Mouse (Mus musculus) embryonic facial prominence, embryonic 12.5 days (tissue): ENCODE results near the gene Bcl2l11. TPM values are rescaled to one million over a fixed set of nuclear protein-coding genes. Genes with fewer than 3 reads are reported as not detected.

Experiments used
- ATAC-seq: fragments of 200-750 bp; cut with Nextera tagmentation; 2 replicates; pipeline ENCODE4 v1.8.0; 2017; ENCODE audit not compliant: insufficient number of reproducible peaks, insufficient read depth, low FRiP score, low TSS enrichment
- H3K27ac ChIP-seq: fragments of 300-500 bp; sonication (generic); 2 replicates; pipeline ENCODE4 v1.5.1; 2016; ENCODE audit warnings: mild to moderate bottlenecking
- H3K27me3 ChIP-seq: fragments of 300-500 bp; sonication (generic); 2 replicates; pipeline ENCODE4 v1.6.1; 2016; ENCODE audit warnings: mild to moderate bottlenecking, moderate library complexity
- H3K36me3 ChIP-seq: fragments of 300-500 bp; sonication (generic); 2 replicates; pipeline ENCODE4 v1.6.1; 2016; ENCODE audit warnings: mild to moderate bottlenecking
- H3K4me1 ChIP-seq: fragments of 300-500 bp; sonication (generic); 2 replicates; pipeline ENCODE4 v1.6.1; 2016
- H3K4me2 ChIP-seq: fragments of 300-500 bp; sonication (generic); replicated peaks from 2 replicates; pipeline ENCODE4 v1.6.1; 2016; ENCODE audit warnings: mild to moderate bottlenecking, moderate library complexity
- H3K4me3 ChIP-seq: fragments of 300-500 bp; sonication (generic); 2 replicates; pipeline ENCODE4 v1.5.1; 2016; ENCODE audit warnings: mild to moderate bottlenecking
- H3K9ac ChIP-seq: fragments of 300-500 bp; sonication (generic); 2 replicates; pipeline ENCODE4 v1.6.1; 2016; ENCODE audit warnings: mild to moderate bottlenecking, moderate library complexity
- H3K9me3 ChIP-seq: fragments of 300-500 bp; sonication (generic); 2 replicates; pipeline ENCODE4 v1.6.1; 2016; ENCODE audit warnings: mild to moderate bottlenecking, moderate library complexity
- WGBS: fragments of 180-500 bp; shearing (Covaris S2); methylation state at CpG from one replicate; pipeline ENCODE4 v1.1.7; 2016; 5-methylcytosine and 5-hydroxymethylcytosine counted together
- polyA plus RNA-seq: library from polyadenylated mRNA; unstranded; fragments of >200 nt; fragmentation: Nextera tagmentation; extraction: Ambion mirVana; gene quantifications from 2 replicates; pipeline ENCODE4 v1.2.1, GENCODE M21; 2016

The Bcl2l11 gene
- polyA plus RNA-seq, 1 experiment from 2014 or later: 33.7 TPM

- Histone ChIP-seq H3K9me3 (no peaks in the 10 kb centered on the region), H3K4me2 (no peak overlapping the region), H3K36me3 (peaks cover 30% of the 10 kb centered on the region), H3K9ac (no peak overlapping the region), H3K27me3 (no peaks in the 10 kb centered on the region), H3K4me3 (no peak overlapping the region), H3K4me1 (peaks cover 28% of the 10 kb centered on the region), H3K27ac (no peak overlapping the region)
- WGBS: 87% methylated on average over 11 of the region's 11 CpGs
- no peak for ATAC-seq
Measured at GRCm38 (mm10) chr2:128131503-128131902, 5.7 kb downstream of the Bcl2l11 start.

GRCm38 (mm10) chr2:128132635-128133034, 6.8 kb downstream of the Bcl2l11 start:
- H3K4me2 ChIP-seq: no peak overlapping the region
- H3K4me1 ChIP-seq: peaks cover 36% of the 10 kb centered on the region
- H3K9me3 ChIP-seq: no peaks in the 10 kb centered on the region
- no peak for ATAC-seq
- 82% methylated on average over 5 of the region's 5 CpGs for WGBS
- no peak overlapping the region for H3K9ac ChIP-seq
- H3K36me3 ChIP-seq: peaks cover 34% of the 10 kb centered on the region
- H3K4me3 ChIP-seq: no peak overlapping the region
- H3K27ac ChIP-seq: no peak overlapping the region
- H3K27me3 ChIP-seq: no peaks in the 10 kb centered on the region

- H3K27ac ChIP-seq: no peak overlapping the region
- peaks cover 44% of the 10 kb centered on the region for H3K4me1 ChIP-seq
- peaks cover 34% of the 10 kb centered on the region for H3K36me3 ChIP-seq
- no peak overlapping the region for H3K4me3 ChIP-seq
- no peak overlapping the region for H3K9ac ChIP-seq
- no peak for ATAC-seq
- no peak overlapping the region for H3K4me2 ChIP-seq
- no peaks in the 10 kb centered on the region for H3K27me3 ChIP-seq
- no peaks in the 10 kb centered on the region for H3K9me3 ChIP-seq
Measured at GRCm38 (mm10) chr2:128133865-128134264, 8.0 kb downstream of the Bcl2l11 start.

- no peaks in the 10 kb centered on the region for H3K9me3 ChIP-seq
- H3K27me3 ChIP-seq: no peaks in the 10 kb centered on the region
- no peak overlapping the region for H3K27ac ChIP-seq
- peaks cover 34% of the 10 kb centered on the region for H3K36me3 ChIP-seq
- no peak overlapping the region for H3K9ac ChIP-seq
- no peak for ATAC-seq
- H3K4me2 ChIP-seq: no peak overlapping the region
- no peak overlapping the region for H3K4me3 ChIP-seq
- H3K4me1 ChIP-seq: peaks cover 48% of the 10 kb centered on the region
- WGBS: 80% methylated on average over 5 of the region's 5 CpGs
Measured at GRCm38 (mm10) chr2:128134474-128134873, 8.6 kb downstream of the Bcl2l11 start.

- no peaks in the 10 kb centered on the region for H3K9me3 ChIP-seq
- no peak overlapping the region for H3K4me3 ChIP-seq
- peaks cover 50% of the 10 kb centered on the region for H3K4me1 ChIP-seq
- H3K36me3 ChIP-seq: peaks cover 34% of the 10 kb centered on the region
- no peak for ATAC-seq
- H3K27ac ChIP-seq: no peak overlapping the region
- no peaks in the 10 kb centered on the region for H3K27me3 ChIP-seq
- WGBS: 63% methylated on average over 8 of the region's 8 CpGs
- H3K4me2 ChIP-seq: no peak overlapping the region
- H3K9ac ChIP-seq: no peak overlapping the region
Measured at GRCm38 (mm10) chr2:128134948-128135347, 9.1 kb downstream of the Bcl2l11 start.

GRCm38 (mm10) chr2:128136769-128137433, 11.1 kb downstream of the Bcl2l11 start:
- Histone ChIP-seq H3K27me3 (no peaks in the 10 kb centered on the region), H3K36me3 (peaks cover 22% of the 10 kb centered on the region), H3K4me2 (no peak overlapping the region), H3K9ac (no peak overlapping the region), H3K27ac (no peak overlapping the region), H3K4me1 (peaks cover 47% of the 10 kb centered on the region), H3K4me3 (no peak overlapping the region), H3K9me3 (no peaks in the 10 kb centered on the region)
- 87% methylated on average over 16 of the region's 16 CpGs for WGBS
- ATAC-seq: no peak

- no peak overlapping the region for H3K27ac ChIP-seq
- H3K4me3 ChIP-seq: no peak overlapping the region
- peaks cover 23% of the 10 kb centered on the region for H3K36me3 ChIP-seq
- H3K4me2 ChIP-seq: peak overlapping the region; percentile 12; the same call in 1 of the 2 replicates
- no peaks in the 10 kb centered on the region for H3K9me3 ChIP-seq
- no peak overlapping the region for H3K9ac ChIP-seq
- no peaks in the 10 kb centered on the region for H3K27me3 ChIP-seq
- no peak for ATAC-seq
- WGBS: 54% methylated on average over 22 of the region's 22 CpGs
- H3K4me1 ChIP-seq: peaks cover 47% of the 10 kb centered on the region
Measured at GRCm38 (mm10) chr2:128137480-128138276, 11.8 kb downstream of the Bcl2l11 start.

- Histone ChIP-seq H3K4me1 (peaks cover 47% of the 10 kb centered on the region), H3K4me3 (no peak overlapping the region), H3K27ac (no peak overlapping the region; the same call in 1 of the 2 replicates), H3K36me3 (peaks cover 23% of the 10 kb centered on the region), H3K9ac (no peak overlapping the region), H3K4me2 (no peak overlapping the region), H3K9me3 (no peaks in the 10 kb centered on the region), H3K27me3 (no peaks in the 10 kb centered on the region)
- WGBS: 58% methylated on average over 8 of the region's 8 CpGs
- no peak for ATAC-seq
Measured at GRCm38 (mm10) chr2:128138924-128139323, 13.1 kb downstream of the Bcl2l11 start.

- ATAC-seq: no peak
- Histone ChIP-seq H3K4me2 (no peak overlapping the region), H3K4me1 (peaks cover 45% of the 10 kb centered on the region), H3K36me3 (peaks cover 27% of the 10 kb centered on the region; the same call in 1 of the 2 replicates), H3K27ac (no peak overlapping the region), H3K27me3 (no peaks in the 10 kb centered on the region), H3K9me3 (no peaks in the 10 kb centered on the region), H3K4me3 (no peak overlapping the region), H3K9ac (no peak overlapping the region)
- 59% methylated on average over 15 of the region's 15 CpGs for WGBS
Measured at GRCm38 (mm10) chr2:128139781-128140180, 13.9 kb downstream of the Bcl2l11 start.

GRCm38 (mm10) chr2:128140183-128140582, 14.3 kb downstream of the Bcl2l11 start:
- Histone ChIP-seq H3K36me3 (peaks cover 27% of the 10 kb centered on the region; the same call in 1 of the 2 replicates), H3K4me1 (peaks cover 41% of the 10 kb centered on the region), H3K9me3 (no peaks in the 10 kb centered on the region), H3K9ac (no peak overlapping the region), H3K4me3 (no peak overlapping the region), H3K4me2 (no peak overlapping the region), H3K27ac (no peak overlapping the region), H3K27me3 (no peaks in the 10 kb centered on the region)
- 86% methylated on average over 3 of the region's 3 CpGs for WGBS
- no peak for ATAC-seq

- Histone ChIP-seq H3K9ac (no peak overlapping the region), H3K4me1 (peaks cover 12% of the 10 kb centered on the region), H3K36me3 (peaks cover 44% of the 10 kb centered on the region), H3K4me2 (no peak overlapping the region), H3K9me3 (no peaks in the 10 kb centered on the region), H3K27ac (no peak overlapping the region), H3K27me3 (no peaks in the 10 kb centered on the region), H3K4me3 (no peak overlapping the region)
- ATAC-seq: no peak
Measured at GRCm38 (mm10) chr2:128143992-128144391, 18.2 kb downstream of the Bcl2l11 start.

GRCm38 (mm10) chr2:128145433-128145832, 19.6 kb downstream of the Bcl2l11 start:
- H3K4me2 ChIP-seq: no peak overlapping the region
- no peak for ATAC-seq
- no peaks in the 10 kb centered on the region for H3K27me3 ChIP-seq
- 81% methylated on average over 3 of the region's 3 CpGs for WGBS
- H3K9ac ChIP-seq: no peak overlapping the region
- H3K9me3 ChIP-seq: no peaks in the 10 kb centered on the region
- no peak overlapping the region for H3K27ac ChIP-seq
- peaks cover 57% of the 10 kb centered on the region for H3K36me3 ChIP-seq
- no peak overlapping the region for H3K4me3 ChIP-seq
- no peaks in the 10 kb centered on the region for H3K4me1 ChIP-seq
